Mouse (Mus musculus): ENCODE data around the gene Ranbp1.

DNA sequence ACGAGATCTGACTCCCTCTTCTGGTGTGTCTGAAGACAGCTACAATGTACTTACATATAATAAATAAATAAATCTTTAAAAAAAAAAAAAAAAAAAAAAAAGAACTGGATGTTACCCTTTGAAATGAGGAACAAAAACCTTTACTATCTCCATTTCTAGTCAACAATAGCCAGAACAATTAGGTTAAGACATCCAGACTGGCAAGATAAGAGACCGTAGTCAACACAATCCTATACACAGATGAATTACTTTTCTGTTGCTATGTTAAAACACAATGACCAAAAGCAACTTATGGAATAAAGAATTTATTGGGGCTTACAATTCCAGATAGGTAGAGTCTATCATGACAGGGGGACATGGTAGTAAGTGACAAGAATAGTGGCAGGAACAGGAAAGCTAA, 16.5 kb upstream of the Ranbp1 start:
- TF ChIP-seq GATA1 (IDR thresholded peaks at IDR 0.05; ENCODE audit: low read length) (no peak), TAL1 (IDR thresholded peaks at IDR 0.05; ENCODE audit: low read length) (no peak)
